ENCODE assay signal across 31 mouse cellular contexts in the genomic region with DNA sequence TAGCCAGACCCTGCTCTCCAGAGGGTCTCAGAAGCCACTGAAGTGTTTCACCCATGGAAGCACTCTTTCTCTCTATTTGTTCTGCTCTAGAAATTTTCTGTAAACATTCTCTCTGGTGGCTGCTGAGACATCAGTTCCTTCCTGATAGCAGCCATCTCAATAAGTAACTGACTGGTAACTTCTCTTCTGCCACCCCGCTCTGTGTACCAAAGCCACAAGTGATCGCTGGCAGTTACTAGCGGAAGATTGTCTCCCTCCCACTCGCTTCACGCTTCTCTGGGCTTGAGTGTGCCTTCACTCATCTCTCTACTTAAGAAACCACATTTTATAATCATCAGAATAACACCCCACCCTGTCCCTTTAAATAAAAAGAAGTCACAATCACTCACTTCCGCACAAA. TPM values are rescaled to one million over a fixed set of nuclear protein-coding genes. Genes with fewer than 3 reads are reported as not detected.
DNase-seq lines count a peak whose midpoint lies in the region; TF ChIP-seq lines count a peak whose summit lies in the region.
"Had no signal": no experiment of that assay in that cellular context is flagged by ENCODE, and none has a peak within 500 bp of the region (broad histone marks: within the 10 kb centered on the region; RNA-seq: fewer than 3 reads in every experiment).

No protein-coding gene starts in this region.

- TF ChIP-seq POLR2A in kidney, adult 2 months (IDR thresholded peaks at IDR 0.05; ENCODE audit: low read depth, low read length) = no peak

- no peaks in the 10 kb centered on the region for H3K27me3 ChIP-seq in kidney, adult 2 months (replicated peaks; ENCODE audit: control insufficient read depth, insufficient read depth, low read length)
- H3K27me3 ChIP-seq: heart, embryonic 12.5 days; limb, embryonic 15.5 days; liver, embryonic 15.5 days had no signal

- TF ChIP-seq CTCF in kidney, adult 2 months (conservative IDR thresholded peaks at IDR 0.05; ENCODE audit: insufficient read depth, insufficient read length, low read depth, low read length) = no peak

- H3K4me3 ChIP-seq in kidney, adult 2 months (ENCODE audit: insufficient read depth, low read depth, low read length) = no peak overlapping the region
- H3K4me3 ChIP-seq: forebrain, embryonic 10.5 days; heart, embryonic 12.5 days; limb, embryonic 15.5 days; liver, embryonic 15.5 days; midbrain, embryonic 10.5 days; myocyte had no signal

- no peaks in the 10 kb centered on the region for H3K36me3 ChIP-seq in kidney, adult 2 months (ENCODE audit: control insufficient read depth, insufficient read depth, low read length)
- H3K36me3 ChIP-seq: forebrain, embryonic 10.5 days; heart, embryonic 12.5 days; limb, embryonic 15.5 days; liver, embryonic 15.5 days; midbrain, embryonic 10.5 days had no signal

- WGBS in kidney, adult 2 months = 42% methylated on average over 6 of the region's 6 CpGs

- peak; percentile 47 for DNase-seq in kidney, adult 2 months
- no peak for DNase-seq in kidney, adult 11 months
- DNase-seq in spleen, postnatal 36 days (ENCODE audit: low spot score in 2 of 2) = peak; percentile 45 to 53
- no peak for DNase-seq in spleen, postnatal 14 days (ENCODE audit: low spot score in 2 of 2)
- DNase-seq in kidney, postnatal 4 days = peak; percentile 27 to 50
- no peak for DNase-seq in frontal cortex, adult 2 months (ENCODE audit: extremely low spot score in 1 of 2, low spot score in 1 of 2)
- no peak for DNase-seq in cerebellum, adult 11 months
- no peak for DNase-seq in ovary, postnatal 36 days (ENCODE audit: low spot score)
- DNase-seq: adrenal gland, postnatal 36 days; cerebellum, adult 9-11 months; gastrocnemius, postnatal 25 days; heart, adult 18-20 months; heart, postnatal 14 days; left cerebral cortex, postnatal 4 days; right cerebral cortex, postnatal 25 days; spleen, adult 18-20 months; thymus, adult 2 months had no signal

- H3K27ac ChIP-seq in kidney, adult 2 months (ENCODE audit: insufficient read depth, low read depth, low read length) = no peak overlapping the region
- H3K27ac ChIP-seq: forebrain, embryonic 10.5 days; limb, embryonic 15.5 days; liver, embryonic 15.5 days; midbrain, embryonic 10.5 days; stomach, postnatal 0 days had no signal

- H3K4me1 ChIP-seq in kidney, adult 2 months (ENCODE audit: control insufficient read depth, insufficient read depth, low read length) = peaks cover 11% of the 10 kb centered on the region; the same call in 1 of the 2 replicates
- H3K4me1 ChIP-seq: forebrain, embryonic 10.5 days; heart, embryonic 12.5 days; limb, embryonic 15.5 days; liver, embryonic 15.5 days; midbrain, embryonic 10.5 days had no signal

RNA-seq across cellular contexts. Expression of gene Agxt2, which starts 11.3 kb away (rescaled TPM):
- polyA plus RNA-seq in kidney, adult 2 months (2012; rRNA removed) = 53.3 and 56.3 TPM in 2 replicates
- polyA plus RNA-seq in frontal cortex, adult 2 months (2012; rRNA removed) = not detected in 2 replicates
- polyA plus RNA-seq: CD4-positive, CD25-positive, alpha-beta regulatory T cell, adult 4 months; embryonic facial prominence, embryonic 11.5 days; forebrain, embryonic 10.5 days; forebrain, embryonic 16.5 days; heart, embryonic 12.5 days; hindbrain, embryonic 11.5 days; limb, embryonic 15.5 days; lung, postnatal 0 days; midbrain, embryonic 10.5 days; midbrain, embryonic 16.5 days; myocyte; neural tube, embryonic 14.5 days; stomach, postnatal 0 days; thymus, adult 2 months had no signal

RNA-seq across cellular contexts. Expression of gene Gm21973, which starts 21.9 kb away (rescaled TPM):
- polyA plus RNA-seq in kidney, adult 2 months (2012; rRNA removed) = not detected in 2 replicates
- polyA plus RNA-seq in frontal cortex, adult 2 months (2012; rRNA removed) = not detected in 2 replicates
- polyA plus RNA-seq: CD4-positive, CD25-positive, alpha-beta regulatory T cell, adult 4 months; embryonic facial prominence, embryonic 11.5 days; forebrain, embryonic 10.5 days; forebrain, embryonic 16.5 days; heart, embryonic 12.5 days; hindbrain, embryonic 11.5 days; limb, embryonic 15.5 days; liver, embryonic 15.5 days; lung, postnatal 0 days; midbrain, embryonic 10.5 days; midbrain, embryonic 16.5 days; myocyte; neural tube, embryonic 14.5 days; stomach, postnatal 0 days; thymus, adult 2 months had no signal

Comparison
In these comparisons a context has a peak if more than half of its experiments do, and no peak if none do; other contexts are left out.
1. DNase-seq: peak in kidney, adult 2 months (single experiment), spleen, postnatal 36 days (2 of 2) and kidney, postnatal 4 days (2 of 2); none in kidney, adult 11 months (single experiment), spleen, postnatal 14 days (0 of 2), frontal cortex, adult 2 months (0 of 2), cerebellum, adult 11 months (single experiment) and ovary, postnatal 36 days (single experiment).
2. RNA of gene Agxt2, which starts 11.3 kb away (polyA plus RNA-seq): 53.3 to 56.3 TPM in kidney, adult 2 months; not detected in frontal cortex, adult 2 months; every median in the first group is over 10 times any median in the second.